9 mouse cellular contexts compared by ENCODE assay signal in the genomic region with DNA sequence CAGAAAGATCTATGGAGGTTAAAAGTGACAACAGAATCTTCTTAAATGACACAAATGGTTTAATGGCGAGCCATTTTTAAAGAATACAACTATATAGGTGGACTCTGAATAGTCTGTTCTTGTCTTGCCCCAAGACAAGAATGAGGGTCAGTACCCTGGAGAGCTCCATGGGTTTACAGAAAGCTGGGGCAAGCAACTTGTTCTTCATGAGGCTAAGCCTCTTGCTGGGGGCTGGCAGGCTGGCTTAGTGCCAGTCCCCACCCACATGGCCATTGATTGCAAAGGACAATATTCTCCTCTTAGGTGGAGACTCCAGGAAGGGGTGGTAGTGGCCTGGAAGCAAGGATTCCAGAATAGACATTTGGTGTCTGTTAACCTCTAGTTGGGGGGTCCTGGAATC.
DNase-seq lines count a peak whose midpoint lies in the region; ATAC-seq and TF ChIP-seq lines count a peak whose summit lies in the region.
"Had no signal": no experiment of that assay in that cellular context is flagged by ENCODE, and none has a peak within 500 bp of the region (broad histone marks: within the 10 kb centered on the region; RNA-seq: fewer than 3 reads in every experiment).

No protein-coding gene starts in this region.

- no peak for TF ChIP-seq CTCF in left cerebral cortex, adult 2 months (IDR thresholded peaks at IDR 0.05)
- TF ChIP-seq CTCF in liver, postnatal 0 days (IDR thresholded peaks at IDR 0.05; ENCODE audit: low read depth), result no peak

- no peak for ATAC-seq in liver, postnatal 0 days
- ATAC-seq: intestine, postnatal 0 days had no signal

- no peak overlapping the region for H3K4me3 ChIP-seq in left cerebral cortex, adult 2 months
- H3K4me3 ChIP-seq in liver, postnatal 0 days (ENCODE audit: low read depth, low read length), result no peak overlapping the region

- H3K4me2 ChIP-seq in liver, postnatal 0 days (ENCODE audit: low read depth, low read length), result no peak overlapping the region

- H3K9me3 ChIP-seq in liver, postnatal 0 days (ENCODE audit: low read length), result no peaks in the 10 kb centered on the region

- WGBS in liver, postnatal 0 days (ENCODE audit: insufficient replicate concordance), result 36% methylated on average over 1 of the region's 1 CpGs

- intact Hi-C loops in left cerebral cortex, adult 2 months (cut with DNase I), result loop anchor here (2.0 to 5.0 kb wide), 3 partner anchors 23 to 142 kb away; no protein-coding TSS in a partner anchor

- 0 out of 2 replicates have a peak, but pooled peaks cover 3% of the 10 kb centered on the region for H3K4me1 ChIP-seq in liver, postnatal 0 days (ENCODE audit: insufficient read depth)

- no peak overlapping the region for H3K9ac ChIP-seq in liver, postnatal 0 days (replicated peaks)

- peak; percentile 61 for DNase-seq in adrenal gland, postnatal 10 days
- no peak for DNase-seq in adrenal gland, adult 8-10 months
- DNase-seq in left cerebral cortex, adult 2 months (ENCODE audit: extremely low spot score in 1 of 2, low spot score in 2 of 2), result no peak
- DNase-seq in left cerebral cortex, adult 18-20 months (ENCODE audit: low spot score in 2 of 2), result no peak
- peak; percentile 68 for DNase-seq in adipocyte (ENCODE audit: low spot score)
- DNase-seq in liver, postnatal 0 days, result peak; percentile 52
- no peak for DNase-seq in T-cell, adult 2 months (ENCODE audit: low spot score)
- no peak for DNase-seq in layer of hippocampus, postnatal 10 days (ENCODE audit: low spot score in 2 of 2)

- no peaks in the 10 kb centered on the region for H3K27me3 ChIP-seq in liver, postnatal 0 days (ENCODE audit: insufficient read depth, low read length)

- no peaks in the 10 kb centered on the region for H3K36me3 ChIP-seq in liver, postnatal 0 days (replicated peaks; ENCODE audit: insufficient read depth, low read length)

- H3K27ac ChIP-seq in left cerebral cortex, adult 2 months, result peak overlapping the region; percentile 38
- no peak overlapping the region for H3K27ac ChIP-seq in liver, postnatal 0 days (ENCODE audit: low read depth)

- no peak for TF ChIP-seq EP300 in liver, postnatal 0 days (IDR thresholded peaks at IDR 0.05; ENCODE audit: low read depth)

Comparison
In these comparisons a context has a peak if more than half of its experiments do, and no peak if none do; other contexts are left out.
1. DNase-seq: peak in adrenal gland, postnatal 10 days (single experiment), adipocyte (single experiment) and liver, postnatal 0 days (single experiment); none in adrenal gland, adult 8-10 months (single experiment), left cerebral cortex, adult 2 months (0 of 2), left cerebral cortex, adult 18-20 months (0 of 2), T-cell, adult 2 months (single experiment) and layer of hippocampus, postnatal 10 days (0 of 2).